Mouse (Mus musculus) ovary, adult 18-20 months (tissue): Measurements from ENCODE around the gene Otud4.
"Not testable (repeated sequence)": the region's sequence is repeated elsewhere in the genome, so short reads cannot be mapped to it uniquely, and the experiment has no call there.

Experiments used
- DNase-seq: peaks from one replicate; pipeline ENCODE4 v3.0.0; 2022; ENCODE audit warnings: low spot score, mixed read lengths

Gene Otud4

GRCm38 (mm10) chr8:79639586-79640451, at the start of gene Otud4:
Gene Otud4, plus strand, starts transcription at chr8:79639618.
- DNase-seq, result peak; percentile 14

- no peak for DNase-seq
These were observed 38.5 kb upstream of the Otud4 start for GRCm38 (mm10) chr8:79600962-79601361.

DNA sequence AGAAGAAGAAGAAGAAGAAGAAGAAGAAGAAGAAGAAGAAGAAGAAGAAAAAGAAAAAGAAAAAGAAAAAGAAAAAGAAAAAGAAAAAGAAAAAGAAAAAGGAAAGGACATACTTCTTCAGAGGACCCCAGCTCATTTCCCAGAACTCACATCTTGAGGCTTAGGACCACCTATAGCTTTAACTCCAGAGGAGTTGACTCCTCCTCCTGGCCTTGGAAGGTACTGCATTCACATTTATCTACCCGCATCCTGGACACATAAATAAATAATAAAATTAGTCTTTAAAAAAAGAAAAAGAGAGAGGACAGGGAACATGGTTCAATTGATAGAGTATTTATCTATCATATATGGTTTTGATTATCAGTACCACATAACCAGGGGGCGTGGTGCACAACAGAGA, 36.2 kb upstream of the Otud4 start:
- DNase-seq, result not testable (repeated sequence)

- DNase-seq, result no peak
These were observed 33.2 kb upstream of the Otud4 start for GRCm38 (mm10) chr8:79606225-79606624.

- DNase-seq, result no peak
These were observed 32.6 kb upstream of the Otud4 start for GRCm38 (mm10) chr8:79606751-79607300.

GRCm38 (mm10) chr8:79608701-79609100, 30.7 kb upstream of the Otud4 start:
- DNase-seq, result no peak

- no peak for DNase-seq
These were observed 29.1 kb upstream of the Otud4 start for GRCm38 (mm10) chr8:79610268-79610667.

GRCm38 (mm10) chr8:79612298-79612697, 27.1 kb upstream of the Otud4 start:
- no peak for DNase-seq

DNA sequence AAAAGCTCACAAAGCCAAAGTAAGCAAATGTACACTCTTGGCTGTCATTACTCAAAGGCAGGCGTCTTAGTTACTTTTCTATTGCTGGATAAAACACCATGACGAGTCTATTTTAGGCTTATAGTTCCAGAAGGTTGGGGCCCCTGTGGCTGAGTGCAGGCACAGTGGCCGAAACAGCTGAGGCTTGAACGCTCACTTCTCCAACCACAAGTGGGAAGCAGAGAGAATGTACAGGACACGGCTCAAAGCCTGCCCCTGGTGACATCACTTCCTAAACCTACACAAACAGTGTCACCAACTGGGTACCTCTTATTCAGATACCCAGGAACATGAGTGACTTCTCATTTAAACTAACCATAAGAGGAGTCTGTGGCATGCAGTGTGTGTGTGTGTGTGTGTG, 26.5 kb upstream of the Otud4 start:
- DNase-seq, result no peak

- DNase-seq, result no peak
These were observed 23.6 kb upstream of the Otud4 start for GRCm38 (mm10) chr8:79615741-79616350.

- no peak for DNase-seq
These were observed 20.5 kb upstream of the Otud4 start for GRCm38 (mm10) chr8:79618906-79619305.

GRCm38 (mm10) chr8:79619353-79619752, 20.1 kb upstream of the Otud4 start:
- DNase-seq, result no peak

- DNase-seq, result no peak
These were observed 19.4 kb upstream of the Otud4 start for GRCm38 (mm10) chr8:79620000-79620399.

GRCm38 (mm10) chr8:79620489-79621276, 18.7 kb upstream of the Otud4 start:
- DNase-seq, result no peak

DNA sequence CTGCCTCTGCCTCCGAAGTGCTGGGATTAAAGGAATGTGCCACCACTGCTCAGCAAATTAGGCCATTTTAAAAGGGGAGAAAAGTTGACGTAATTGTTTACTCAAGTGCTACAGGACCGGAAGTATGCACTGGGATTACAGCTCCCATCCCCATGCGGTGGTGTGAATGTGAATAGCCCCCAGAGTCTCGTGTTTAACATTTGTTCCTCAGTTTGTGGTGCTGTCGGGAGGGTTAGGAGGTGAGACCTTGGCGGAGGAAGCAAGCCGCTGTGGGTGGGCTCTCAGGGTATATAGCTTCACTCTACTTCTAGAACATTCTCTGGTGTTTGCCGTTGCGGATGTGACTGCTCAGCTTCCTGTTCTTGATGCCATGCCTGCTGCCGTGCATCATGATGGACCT, 17.1 kb upstream of the Otud4 start:
- no peak for DNase-seq

DNA sequence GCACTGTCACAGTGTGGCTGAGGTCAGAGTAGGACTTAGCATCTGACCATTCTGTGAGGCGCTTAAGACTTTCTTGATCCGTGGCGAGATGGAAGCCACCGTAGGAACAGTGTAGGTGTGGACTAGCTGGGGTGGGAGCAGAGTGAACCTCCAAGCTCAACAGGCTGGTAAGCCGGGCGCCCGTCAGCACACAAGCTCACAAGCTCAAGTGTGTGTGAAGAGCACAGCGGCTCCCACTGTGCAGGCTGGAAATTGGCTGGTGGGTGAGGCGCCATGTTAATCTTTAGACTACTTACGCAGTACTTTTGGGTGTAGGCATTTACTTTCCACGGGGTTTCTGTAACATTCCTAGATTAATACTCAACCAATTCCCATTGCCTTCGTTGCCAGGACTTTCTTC, 16.1 kb upstream of the Otud4 start:
- DNase-seq, result no peak

DNA sequence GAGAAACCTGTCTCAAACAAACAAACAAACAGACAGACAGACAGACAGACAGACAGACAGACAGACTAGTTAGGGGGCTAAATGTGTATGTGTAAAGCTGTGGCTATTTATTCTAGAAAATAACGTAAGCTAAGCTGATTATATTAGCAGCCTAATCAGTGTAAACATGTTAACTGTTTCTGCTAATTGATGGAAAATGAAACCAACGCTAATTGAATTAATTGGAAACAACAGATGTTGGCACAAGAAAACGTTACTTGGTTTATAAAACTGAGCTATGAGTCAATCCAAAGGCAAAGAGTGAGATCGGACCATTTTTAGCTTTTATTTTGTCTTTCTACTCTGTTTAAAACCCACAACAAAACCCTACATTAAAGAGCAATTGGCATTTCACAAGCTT, 15.0 kb upstream of the Otud4 start:
- no peak for DNase-seq

DNA sequence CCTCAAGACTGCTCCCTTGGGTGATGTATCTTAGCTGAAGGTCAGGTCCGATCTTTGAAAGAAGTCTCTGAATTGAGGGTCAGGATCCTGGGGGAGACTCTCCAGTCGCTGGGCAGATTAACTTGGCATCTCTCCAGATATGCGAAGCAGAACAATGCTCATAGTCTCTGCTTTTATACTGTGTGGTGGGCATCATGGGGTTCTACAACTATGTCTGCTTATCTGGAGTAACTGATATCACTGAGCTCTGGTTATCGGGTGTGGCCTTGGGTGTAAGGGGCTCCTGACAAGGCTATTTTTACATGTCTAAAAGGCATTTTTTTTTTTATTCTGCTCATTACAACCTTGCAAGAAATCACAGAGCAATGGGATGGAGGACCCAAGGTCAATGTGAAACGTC, 13.2 kb upstream of the Otud4 start:
- peak; percentile 29 for DNase-seq

GRCm38 (mm10) chr8:79635491-79635890, 3.9 kb upstream of the Otud4 start:
- no peak for DNase-seq

DNA sequence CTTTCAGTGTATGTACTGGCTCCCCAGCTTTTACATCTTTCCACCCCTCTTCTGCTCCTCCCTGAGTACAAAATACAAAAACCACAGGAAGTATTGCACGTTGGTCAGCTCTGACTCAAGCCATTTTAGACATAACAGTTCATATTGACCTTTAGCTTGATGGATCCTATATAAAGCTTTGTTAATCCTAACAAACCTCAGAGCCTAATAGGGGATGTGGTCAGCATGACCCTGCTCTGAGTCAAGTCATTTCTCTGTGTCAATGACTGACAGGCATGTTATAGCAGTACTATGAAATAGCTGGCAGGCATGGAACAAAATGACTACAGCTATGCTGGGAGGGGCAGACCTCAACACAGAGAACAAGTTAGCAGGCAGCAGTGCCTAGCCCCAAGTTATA, 3.3 kb upstream of the Otud4 start:
- no peak for DNase-seq

DNA sequence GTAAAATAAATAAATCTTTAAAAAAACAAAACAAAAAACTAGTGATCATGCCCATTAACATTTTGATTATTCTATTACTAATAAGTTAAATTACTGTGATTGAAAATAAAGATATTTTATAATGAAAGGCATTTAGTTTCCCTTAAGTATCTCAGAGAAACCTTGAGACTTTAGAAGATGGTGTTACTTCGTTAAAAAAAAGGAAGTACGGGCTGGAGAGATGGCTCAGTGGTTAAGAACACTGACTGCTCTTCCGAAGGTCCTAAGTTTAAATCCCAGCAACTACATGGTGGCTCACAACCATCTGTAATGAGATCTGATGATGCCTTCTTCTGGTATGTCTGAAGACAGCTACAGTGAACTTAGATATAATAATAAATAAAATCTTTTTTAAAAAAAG, 2.2 kb upstream of the Otud4 start:
- DNase-seq, result no peak

DNA sequence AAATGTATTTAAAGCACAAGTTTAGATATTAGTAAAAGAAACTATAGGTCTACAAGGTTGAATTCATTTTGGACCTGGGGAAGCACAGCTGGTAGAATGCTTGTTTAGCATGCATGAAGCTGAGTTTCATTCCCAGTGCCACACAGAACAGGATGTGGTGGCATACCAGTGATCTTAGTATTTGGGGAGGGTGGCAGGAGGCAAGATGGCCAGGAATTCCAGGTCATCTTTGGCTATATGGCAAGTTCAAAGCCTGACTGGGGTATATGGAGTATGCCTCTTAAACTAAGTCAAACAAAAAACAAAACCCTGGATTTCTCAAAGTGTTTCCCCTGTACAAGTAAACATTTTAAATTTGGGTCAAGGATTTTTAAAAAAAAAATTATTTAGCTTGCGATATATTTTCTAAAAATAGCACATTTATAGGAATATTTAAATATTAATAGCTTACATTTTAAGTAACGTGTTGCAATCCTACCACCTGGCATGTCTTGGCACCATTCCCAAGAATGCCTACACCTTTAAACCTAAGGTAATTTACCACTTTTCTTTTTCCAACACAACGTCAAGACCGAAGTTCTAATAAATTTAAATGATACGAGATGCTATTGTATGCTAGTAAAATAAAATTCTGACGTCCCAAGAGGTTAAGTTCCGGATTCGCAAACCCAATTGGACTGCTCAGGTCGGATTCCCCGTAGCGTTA, 1.3 kb upstream of the Otud4 start:
- no peak for DNase-seq
